Mouse (Mus musculus) embryonic facial prominence, embryonic 13.5 days (tissue): Measurements from ENCODE around the gene Fam222b. TPM values are rescaled to one million over a fixed set of nuclear protein-coding genes. Genes with fewer than 3 reads are reported as not detected.
A peak's percentile ranks its signal among the peaks of the same experiment; 100 is the strongest.
"Not testable (repeated sequence)": the region's sequence is repeated elsewhere in the genome, so short reads cannot be mapped to it uniquely, and the experiment has no call there.

Experiments used
- ATAC-seq: fragments of 200-750 bp; cut with Nextera tagmentation; 2 replicates; pipeline ENCODE4 v1.8.0; 2017; ENCODE audit warnings: low read depth; ENCODE audit not compliant: insufficient number of reproducible peaks, insufficient read depth, low FRiP score, low TSS enrichment
- H3K27ac ChIP-seq: fragments of 300-500 bp; sonication (generic); 2 replicates; pipeline ENCODE4 v1.5.1; 2015; ENCODE audit warnings: moderate library complexity, mild to moderate bottlenecking, inconsistent platforms
- H3K27me3 ChIP-seq: fragments of 300-500 bp; sonication (generic); 2 replicates; pipeline ENCODE4 v1.6.1; 2015; ENCODE audit warnings: mild to moderate bottlenecking, inconsistent platforms
- H3K36me3 ChIP-seq: fragments of 300-500 bp; sonication (generic); 2 replicates; pipeline ENCODE4 v1.6.1; 2015; ENCODE audit warnings: mild to moderate bottlenecking, inconsistent platforms
- H3K4me1 ChIP-seq: fragments of 300-500 bp; sonication (generic); 2 replicates; pipeline ENCODE4 v1.6.1; 2015; ENCODE audit warnings: inconsistent platforms
- H3K4me2 ChIP-seq: fragments of 300-500 bp; sonication (generic); 2 replicates; pipeline ENCODE4 v1.6.1; 2015; ENCODE audit warnings: moderate library complexity, mild to moderate bottlenecking, inconsistent platforms
- H3K4me3 ChIP-seq: fragments of 300-500 bp; sonication (generic); 2 replicates; pipeline ENCODE4 v1.5.1; 2015; ENCODE audit warnings: mild to moderate bottlenecking, inconsistent platforms
- H3K9ac ChIP-seq: fragments of 300-500 bp; sonication (generic); 2 replicates; pipeline ENCODE4 v1.6.1; 2015; ENCODE audit warnings: mild to moderate bottlenecking, inconsistent platforms
- H3K9me3 ChIP-seq: fragments of 300-500 bp; sonication (generic); 2 replicates; pipeline ENCODE4 v1.6.1; 2016; ENCODE audit warnings: inconsistent platforms
- WGBS: fragments of 180-500 bp; shearing (Covaris S2); methylation state at CpG from one replicate; pipeline ENCODE4 v1.1.7; 2015; ENCODE audit warnings: mixed read lengths; 5-methylcytosine and 5-hydroxymethylcytosine counted together
- polyA plus RNA-seq: library from polyadenylated mRNA; unstranded; fragments of >200 nt; fragmentation: Nextera tagmentation; extraction: Ambion mirVana; gene quantifications from 2 replicates; pipeline ENCODE4 v1.2.1, GENCODE M21; 2015

Gene Fam222b
- 14.1 and 16.9 TPM in 2 replicates for polyA plus RNA-seq

DNA sequence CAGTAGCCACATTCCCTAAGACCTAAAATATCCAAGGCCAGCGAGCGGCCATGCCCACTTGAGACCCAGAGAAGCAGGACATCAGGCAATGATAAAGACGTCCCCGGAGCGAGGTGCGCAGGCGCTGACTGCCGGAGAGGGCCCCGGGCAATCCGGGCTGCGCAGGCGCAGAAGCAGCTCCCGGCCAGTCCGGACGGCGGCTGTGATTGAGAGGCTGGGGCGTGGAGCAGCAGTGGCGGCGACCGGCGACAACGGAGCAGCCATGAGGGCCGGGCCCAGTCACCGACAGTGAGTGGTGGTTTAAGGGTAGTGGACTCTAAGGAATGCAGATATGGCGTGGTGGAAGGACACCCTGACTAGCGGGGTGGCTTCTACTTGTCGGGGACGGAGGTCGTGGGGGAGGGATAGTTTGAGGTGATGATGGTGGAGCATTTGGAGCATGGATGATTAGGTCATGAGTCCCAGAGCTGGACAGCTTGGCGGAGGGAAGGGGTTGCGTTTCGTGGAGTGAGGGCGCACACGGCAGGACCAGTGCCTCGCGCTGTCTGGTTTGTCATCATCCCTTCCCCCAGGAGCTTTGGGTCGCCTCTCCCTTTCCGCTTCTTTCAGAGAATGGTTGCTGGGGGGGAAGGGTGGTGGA lies at the start of gene Fam222b:
Gene Fam222b (plus strand): TSS at position 157 of the 640 bp plus-strand sequence.
- peak within 1 kb of the TSS; percentile 57 for H3K27ac ChIP-seq
- ATAC-seq, result peak; percentile 76; the same call in 1 of the 2 replicates
- H3K27me3 ChIP-seq, result no peaks in the 10 kb centered on the region
- H3K4me2 ChIP-seq, result peak within 1 kb of the TSS; percentile 91
- no peaks in the 10 kb centered on the region for H3K9me3 ChIP-seq
- peak within 1 kb of the TSS; percentile 88 for H3K9ac ChIP-seq
- no peaks in the 10 kb centered on the region for H3K36me3 ChIP-seq
- peak within 1 kb of the TSS; percentile 85 for H3K4me3 ChIP-seq
- under 1% methylated on average over 38 of the region's 38 CpGs for WGBS
- peaks cover 21% of the 10 kb centered on the region for H3K4me1 ChIP-seq

DNA sequence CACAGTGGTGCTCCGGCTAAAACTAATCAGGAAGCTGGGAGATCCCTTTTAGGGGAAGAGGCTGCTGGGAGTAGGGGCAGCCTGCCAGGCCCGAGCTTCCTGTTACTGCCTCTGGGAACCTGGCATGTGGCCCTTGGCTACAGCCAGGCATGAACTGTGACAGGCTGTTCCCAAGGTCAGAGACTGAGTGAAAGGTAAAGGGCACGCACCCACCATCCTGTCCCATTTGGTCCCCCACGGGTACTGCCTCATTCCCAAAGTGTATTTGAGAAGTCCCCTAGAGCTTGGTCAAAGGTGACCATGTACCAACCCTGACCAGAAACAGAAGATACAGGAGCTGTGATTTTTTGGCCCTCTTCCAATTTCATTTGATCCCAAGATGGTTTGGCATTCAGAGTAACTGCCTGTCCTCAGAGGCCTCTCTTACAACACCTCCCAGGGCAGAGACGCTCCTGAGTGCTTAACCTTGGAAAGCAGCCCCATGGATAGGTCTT lies 49.7 kb upstream of the Fam222b start:
- peaks cover 25% of the 10 kb centered on the region for H3K36me3 ChIP-seq
- no peak for ATAC-seq
- 75% methylated on average over 5 of the region's 5 CpGs for WGBS

DNA sequence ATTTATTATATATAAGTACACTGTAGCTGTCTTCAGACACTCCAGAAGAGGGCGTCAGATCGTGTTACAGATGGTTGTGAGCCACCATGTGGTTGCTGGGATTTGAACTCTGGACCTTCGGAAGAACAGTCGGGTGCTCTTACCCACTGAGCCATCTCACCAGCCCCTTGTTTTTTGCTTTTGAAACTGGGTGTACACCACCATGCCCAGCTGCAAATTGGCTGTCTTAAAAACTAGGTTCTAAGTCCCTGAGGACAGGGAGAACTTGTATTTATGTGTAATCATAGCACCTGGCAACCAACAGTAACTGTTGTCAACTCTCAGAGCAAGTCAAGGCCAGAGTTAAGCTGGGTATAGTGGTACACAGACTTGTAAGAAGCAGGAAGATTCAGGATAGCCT lies 45.8 kb upstream of the Fam222b start:
- H3K27me3 ChIP-seq, H3K9me3 ChIP-seq, H3K27ac ChIP-seq, H3K4me1 ChIP-seq, H3K4me3 ChIP-seq, ATAC-seq, H3K4me2 ChIP-seq, H3K9ac ChIP-seq: not testable (repeated sequence)
- WGBS, result 96% methylated on average over 4 of the region's 4 CpGs
- peaks cover 31% of the 10 kb centered on the region for H3K36me3 ChIP-seq

More for the DNA sequence above, 49.7 kb upstream of the Fam222b start:
- Histone ChIP-seq H3K4me2 (no peak overlapping the region), H3K4me1 (peaks cover 6% of the 10 kb centered on the region), H3K9ac (no peak overlapping the region), H3K27me3 (no peaks in the 10 kb centered on the region), H3K27ac (0 out of 2 replicates have a peak overlapping the region, but pooled peaks have one; percentile 7), H3K4me3 (no peak overlapping the region), H3K9me3 (no peaks in the 10 kb centered on the region)

DNA sequence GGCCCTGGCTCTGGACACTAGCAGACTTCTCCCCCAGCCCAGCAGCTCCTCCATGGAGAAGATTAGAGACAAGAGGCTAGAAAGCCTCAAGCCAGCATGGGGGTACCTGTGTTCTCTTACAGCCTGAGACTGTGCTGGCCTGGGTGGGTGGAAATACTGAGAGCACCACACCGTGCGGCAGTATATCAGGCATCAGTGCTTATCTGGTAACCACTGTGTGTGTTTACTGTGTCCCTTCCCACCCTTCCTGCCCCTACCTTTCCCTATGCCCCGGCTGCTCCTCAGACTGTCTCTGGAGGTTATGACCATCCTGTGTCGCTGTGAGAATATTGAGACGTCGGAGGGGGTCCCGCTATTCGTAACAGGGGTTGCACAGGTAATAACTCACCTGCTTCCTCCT lies 41.4 kb upstream of the Fam222b start:
- Histone ChIP-seq H3K9ac (no peak overlapping the region), H3K36me3 (peaks cover 69% of the 10 kb centered on the region), H3K27ac (no peak overlapping the region), H3K27me3 (no peaks in the 10 kb centered on the region), H3K4me3 (no peak overlapping the region), H3K4me1 (no peaks in the 10 kb centered on the region), H3K4me2 (no peak overlapping the region), H3K9me3 (no peaks in the 10 kb centered on the region)
- WGBS, result 90% methylated on average over 8 of the region's 8 CpGs
- ATAC-seq, result no peak

DNA sequence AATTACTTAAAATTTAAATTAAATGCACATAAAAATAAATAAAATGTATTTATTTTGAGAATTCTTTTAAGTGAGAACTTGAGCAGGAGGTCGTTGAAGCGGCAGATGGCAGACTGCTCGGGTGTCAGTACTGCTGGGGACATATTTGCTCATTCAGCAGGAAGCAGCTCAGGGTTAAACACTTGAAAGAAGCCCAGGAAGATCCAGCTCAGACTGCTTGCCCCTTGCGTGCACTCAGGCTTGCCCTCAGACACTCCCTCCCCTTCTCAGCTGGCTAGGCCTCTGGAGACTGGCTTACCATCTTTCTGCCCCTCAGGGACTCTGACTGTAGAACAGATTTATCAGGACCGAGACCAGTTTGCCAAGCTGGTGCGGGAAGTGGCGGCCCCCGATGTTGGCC lies 37.5 kb upstream of the Fam222b start:
- Histone ChIP-seq H3K9ac (no peak overlapping the region), H3K27me3 (no peaks in the 10 kb centered on the region), H3K4me1 (no peaks in the 10 kb centered on the region), H3K27ac (no peak overlapping the region), H3K4me2 (no peak overlapping the region), H3K4me3 (no peak overlapping the region), H3K9me3 (no peaks in the 10 kb centered on the region), H3K36me3 (peaks cover 67% of the 10 kb centered on the region)
- no peak for ATAC-seq
- WGBS, result 85% methylated on average over 8 of the region's 8 CpGs

DNA sequence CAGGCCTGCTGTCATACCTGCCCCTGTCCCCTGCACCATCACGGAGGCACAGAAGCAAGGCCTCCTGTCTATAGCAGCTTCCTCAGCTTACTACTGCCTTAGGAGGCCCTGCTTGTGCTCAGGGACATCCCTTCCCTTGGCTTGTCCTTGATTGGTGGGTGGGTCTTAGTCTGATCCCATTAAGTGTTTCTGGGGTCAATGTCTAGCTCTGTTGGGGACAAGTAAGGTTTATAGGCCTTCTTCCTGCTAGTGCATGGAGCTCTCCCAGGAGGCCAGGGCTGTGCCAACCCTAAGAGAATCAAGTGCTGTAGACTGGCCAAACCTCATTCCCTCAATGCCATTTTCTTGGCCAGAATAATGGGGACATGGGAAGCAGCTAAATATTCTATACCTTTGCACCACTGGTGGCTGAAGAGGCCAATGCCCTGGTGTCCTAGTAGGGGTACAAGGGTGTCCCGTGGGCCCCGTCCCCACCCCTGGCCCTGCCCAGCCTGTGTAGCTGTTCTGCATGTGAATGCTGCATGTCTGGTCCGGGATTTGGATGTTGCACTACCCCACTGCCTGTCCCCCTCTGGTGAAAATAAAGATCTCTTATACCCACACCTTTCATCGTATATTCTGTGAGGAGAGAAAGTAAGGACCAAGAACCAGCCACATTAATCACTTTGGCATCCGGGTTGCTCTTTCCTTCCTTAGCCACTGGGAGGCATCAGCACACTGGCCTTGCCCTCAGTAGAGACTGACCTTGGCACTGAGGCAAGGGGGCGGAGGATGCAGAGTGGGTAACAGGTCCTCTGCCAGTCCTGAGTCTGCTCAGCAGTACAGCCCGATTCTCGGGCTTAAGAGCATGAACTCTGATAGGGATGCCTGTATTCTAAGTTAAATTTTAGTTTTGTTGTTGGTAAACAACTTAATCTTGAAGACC lies 34.4 kb upstream of the Fam222b start:
- Histone ChIP-seq H3K9ac (no peak overlapping the region), H3K4me2 (no peak overlapping the region), H3K4me1 (no peaks in the 10 kb centered on the region), H3K36me3 (peaks cover 45% of the 10 kb centered on the region), H3K4me3 (no peak overlapping the region), H3K27ac (no peak overlapping the region), H3K9me3 (no peaks in the 10 kb centered on the region), H3K27me3 (no peaks in the 10 kb centered on the region)
- WGBS, result 59% methylated on average over 9 of the region's 9 CpGs
- no peak; the same call in 1 of the 2 replicates for ATAC-seq

DNA sequence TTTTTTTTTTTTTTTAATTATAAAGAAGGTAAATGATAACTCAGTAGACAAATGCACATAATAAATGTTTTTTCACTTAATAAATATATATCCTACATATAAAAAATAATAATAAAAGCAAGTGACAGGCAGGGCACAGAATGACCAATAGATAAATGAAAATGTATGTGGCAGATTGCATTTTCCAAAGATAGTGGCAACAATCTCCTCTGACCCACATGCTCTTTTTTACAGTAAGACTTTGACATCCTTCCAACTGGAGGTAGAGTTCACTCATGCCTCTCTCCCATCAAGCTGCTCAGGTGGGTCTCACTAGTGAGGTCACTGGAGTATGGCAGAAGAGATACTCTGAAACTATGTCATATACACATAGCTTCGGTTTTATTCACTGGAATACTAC lies 31.9 kb upstream of the Fam222b start:
- Histone ChIP-seq H3K9me3 (no peaks in the 10 kb centered on the region), H3K36me3 (peaks cover 25% of the 10 kb centered on the region), H3K27me3 (no peaks in the 10 kb centered on the region), H3K4me1 (no peaks in the 10 kb centered on the region), H3K27ac (no peak overlapping the region), H3K4me2 (no peak overlapping the region), H3K4me3 (no peak overlapping the region), H3K9ac (no peak overlapping the region)
- no peak for ATAC-seq
- WGBS, result 89% methylated on average over 1 of the region's 1 CpGs

DNA sequence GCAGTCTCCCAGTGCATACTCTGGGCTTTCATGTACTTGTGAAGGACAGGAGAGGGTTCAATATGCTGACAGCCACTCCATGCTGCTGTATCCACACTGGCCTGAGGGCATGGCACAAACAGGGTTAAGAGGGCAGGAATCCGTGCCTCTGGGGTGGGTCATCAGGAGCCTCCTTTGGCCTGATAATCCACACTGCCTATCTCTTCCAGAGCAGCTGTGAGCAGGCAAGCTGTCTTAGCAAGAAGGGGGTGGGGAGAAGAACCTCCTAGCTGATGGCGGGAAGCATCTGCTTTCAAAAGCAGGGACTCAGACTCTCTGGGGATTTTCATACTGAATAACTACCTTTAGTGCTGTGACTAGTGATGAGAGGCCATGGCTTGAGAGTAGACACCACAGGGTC lies 28.6 kb upstream of the Fam222b start:
- WGBS, result 56% methylated on average over 2 of the region's 2 CpGs
- Histone ChIP-seq H3K4me3 (no peak overlapping the region), H3K9ac (no peak overlapping the region), H3K36me3 (no peaks in the 10 kb centered on the region), H3K4me1 (no peaks in the 10 kb centered on the region), H3K4me2 (no peak overlapping the region), H3K9me3 (no peaks in the 10 kb centered on the region), H3K27ac (no peak overlapping the region), H3K27me3 (no peaks in the 10 kb centered on the region)
- no peak for ATAC-seq

DNA sequence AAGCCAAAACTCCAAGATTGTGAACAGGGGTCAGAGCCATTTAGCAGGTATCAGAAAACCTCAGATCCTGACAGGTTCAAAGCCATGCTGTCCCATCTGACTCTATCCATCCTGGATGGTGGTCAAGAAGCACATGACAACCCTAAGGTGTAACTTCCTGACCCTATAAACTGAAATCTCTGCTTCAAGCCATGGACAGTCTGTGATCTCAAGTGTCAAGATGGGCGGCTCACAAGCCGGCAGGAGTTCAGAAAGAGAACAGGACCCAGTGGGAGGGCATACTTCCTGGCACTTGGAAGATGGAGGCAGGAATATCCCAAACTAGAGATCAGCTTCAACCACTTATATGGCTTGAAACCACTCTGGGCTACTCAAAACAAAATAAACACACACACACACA lies 27.8 kb upstream of the Fam222b start:
- Histone ChIP-seq H3K27ac (no peak overlapping the region), H3K9me3 (no peaks in the 10 kb centered on the region), H3K9ac (no peak overlapping the region), H3K4me3 (no peak overlapping the region), H3K36me3 (peaks cover 1% of the 10 kb centered on the region), H3K4me1 (no peaks in the 10 kb centered on the region), H3K4me2 (no peak overlapping the region), H3K27me3 (no peaks in the 10 kb centered on the region)
- no peak for ATAC-seq
- 71% methylated on average over 2 of the region's 2 CpGs for WGBS

DNA sequence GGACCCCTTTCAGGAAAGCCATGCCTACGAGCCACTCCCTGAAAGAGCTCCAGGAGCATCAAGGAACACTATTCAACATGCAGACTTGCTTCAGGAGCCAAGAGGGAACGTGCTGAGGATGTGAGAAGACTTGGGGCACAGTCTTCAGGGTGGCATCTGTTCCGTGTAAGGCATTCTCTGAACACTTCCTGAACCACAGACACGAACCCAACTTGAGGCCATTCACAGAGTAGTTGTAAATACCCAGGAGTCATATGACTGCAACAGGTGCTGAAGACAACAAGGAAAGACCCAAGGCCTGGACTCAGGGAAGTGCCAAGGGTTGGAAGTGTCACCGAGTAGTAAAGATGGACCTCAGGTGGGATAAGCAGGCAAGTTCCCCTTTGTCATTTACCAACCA lies 26.9 kb upstream of the Fam222b start:
- no peak overlapping the region for H3K4me2 ChIP-seq
- no peak overlapping the region for H3K27ac ChIP-seq
- peaks cover 10% of the 10 kb centered on the region for H3K36me3 ChIP-seq
- no peak overlapping the region for H3K9ac ChIP-seq
- H3K4me1 ChIP-seq, result no peaks in the 10 kb centered on the region
- no peak for ATAC-seq
- WGBS, result 71% methylated on average over 5 of the region's 5 CpGs
- no peaks in the 10 kb centered on the region for H3K27me3 ChIP-seq
- no peaks in the 10 kb centered on the region for H3K9me3 ChIP-seq
- H3K4me3 ChIP-seq, result no peak overlapping the region

DNA sequence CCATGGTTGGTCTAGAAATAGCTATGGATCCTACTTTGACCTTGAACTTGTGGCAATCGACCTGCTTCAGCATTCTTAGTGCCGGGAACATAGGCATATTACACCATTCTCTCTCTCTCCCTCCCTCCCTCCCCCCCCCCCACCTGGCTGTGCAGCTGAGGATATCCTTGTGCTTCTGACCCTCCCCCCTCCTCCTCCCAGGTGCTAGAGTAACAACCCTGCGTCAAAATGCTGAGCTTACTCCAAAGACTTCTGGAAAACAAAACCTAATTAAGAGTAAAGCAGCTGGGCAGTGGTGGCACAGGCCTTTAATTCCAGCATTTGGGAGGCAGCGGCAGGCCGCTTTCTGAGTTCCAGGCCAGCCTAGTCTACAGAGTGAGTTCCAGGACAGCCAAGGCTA lies 25.3 kb upstream of the Fam222b start:
- no peak overlapping the region for H3K4me3 ChIP-seq
- WGBS, result 82% methylated on average over 5 of the region's 5 CpGs
- H3K27me3 ChIP-seq, result no peaks in the 10 kb centered on the region
- ATAC-seq, result no peak
- no peak overlapping the region for H3K27ac ChIP-seq
- H3K36me3 ChIP-seq, result peaks cover 24% of the 10 kb centered on the region
- no peaks in the 10 kb centered on the region for H3K4me1 ChIP-seq
- no peak overlapping the region for H3K4me2 ChIP-seq
- H3K9me3 ChIP-seq, result no peaks in the 10 kb centered on the region
- no peak overlapping the region for H3K9ac ChIP-seq

DNA sequence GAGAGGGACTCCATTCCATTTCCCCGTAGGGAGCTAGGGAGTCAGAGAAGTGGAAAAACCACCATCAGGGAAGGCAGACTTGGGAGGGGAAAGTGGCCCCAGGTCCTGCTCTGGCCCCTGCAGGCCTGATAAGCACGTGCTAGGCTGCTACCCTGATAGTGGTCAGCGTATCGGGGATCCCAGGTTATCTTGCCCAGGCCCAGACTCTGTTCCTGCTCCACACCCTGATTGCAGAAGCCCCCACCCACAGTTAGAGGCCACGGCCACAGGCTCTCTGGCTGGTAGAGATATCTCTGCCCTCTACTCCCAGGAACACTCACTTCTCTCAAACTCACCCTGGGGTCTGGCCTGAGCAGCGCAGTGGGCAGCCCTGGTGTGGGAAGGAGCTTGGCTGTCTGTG lies 24.8 kb upstream of the Fam222b start:
- H3K36me3 ChIP-seq, result peaks cover 29% of the 10 kb centered on the region
- H3K4me2 ChIP-seq, result no peak overlapping the region
- H3K9me3 ChIP-seq, result no peaks in the 10 kb centered on the region
- no peak overlapping the region for H3K4me3 ChIP-seq
- H3K9ac ChIP-seq, result no peak overlapping the region
- no peak overlapping the region for H3K27ac ChIP-seq
- H3K27me3 ChIP-seq, result no peaks in the 10 kb centered on the region
- no peak for ATAC-seq
- no peaks in the 10 kb centered on the region for H3K4me1 ChIP-seq
- 84% methylated on average over 6 of the region's 6 CpGs for WGBS
